Mouse (Mus musculus) MEL (cell line): ENCODE data around the gene Prr18.

ENCODE experiments used
- CTCF ChIP-seq, 3 experiments: IDR thresholded peaks in 2 of 3; conservative IDR thresholded peaks in 1 of 3; 2 replicates each; pipeline ENCODE4 v1.5.1; 2011 to 2012; ENCODE audit warnings: low read length in 3 of 3, low read depth in 2 of 3, mild to moderate bottlenecking in 2 of 3, improper control_type of control experiment in 1 of 3, inconsistent platforms in 1 of 3, mixed read lengths in 1 of 3, moderate library complexity in 1 of 3; ENCODE audit not compliant: control insufficient read depth in 1 of 3, insufficient read depth in 1 of 3, poor library complexity in 1 of 3, severe bottlenecking in 1 of 3
- HCFC1 ChIP-seq: IDR thresholded peaks from 2 replicates; pipeline ENCODE4 v1.6.1; 2012; ENCODE audit warnings: low read depth, mild to moderate bottlenecking, inconsistent platforms, low read length, improper control_type of control experiment, moderate library complexity
- KAT2A ChIP-seq: conservative IDR thresholded peaks from 2 replicates; pipeline ENCODE4 v1.6.1; 2012; ENCODE audit warnings: low read depth, low read length, improper control_type of control experiment, inconsistent platforms
- MYC ChIP-seq: IDR thresholded peaks from 2 replicates; pipeline ENCODE4 v1.6.1; 2011; ENCODE audit warnings: low read depth, mild to moderate bottlenecking, low read length, improper control_type of control experiment, moderate library complexity
- POLR2A ChIP-seq, 2 experiments: IDR thresholded peaks; 2 replicates each; pipeline ENCODE4 v1.6.1; 2011 to 2012; ENCODE audit warnings: low read length in 2 of 2, mild to moderate bottlenecking in 2 of 2, control low read depth in 1 of 2, improper control_type of control experiment in 1 of 2, low read depth in 1 of 2, moderate library complexity in 1 of 2; ENCODE audit not compliant: control insufficient read depth in 1 of 2, insufficient read depth in 1 of 2, poor library complexity in 1 of 2
- ZC3H11A ChIP-seq: IDR thresholded peaks from 2 replicates; pipeline ENCODE4 v1.6.1; 2012; ENCODE audit warnings: low read depth, mild to moderate bottlenecking, inconsistent platforms, low read length, improper control_type of control experiment
- ZNF384 ChIP-seq: IDR thresholded peaks from 2 replicates; pipeline ENCODE4 v1.6.1; 2012; ENCODE audit warnings: low read depth, mild to moderate bottlenecking, inconsistent platforms, low read length, improper control_type of control experiment

DNA sequence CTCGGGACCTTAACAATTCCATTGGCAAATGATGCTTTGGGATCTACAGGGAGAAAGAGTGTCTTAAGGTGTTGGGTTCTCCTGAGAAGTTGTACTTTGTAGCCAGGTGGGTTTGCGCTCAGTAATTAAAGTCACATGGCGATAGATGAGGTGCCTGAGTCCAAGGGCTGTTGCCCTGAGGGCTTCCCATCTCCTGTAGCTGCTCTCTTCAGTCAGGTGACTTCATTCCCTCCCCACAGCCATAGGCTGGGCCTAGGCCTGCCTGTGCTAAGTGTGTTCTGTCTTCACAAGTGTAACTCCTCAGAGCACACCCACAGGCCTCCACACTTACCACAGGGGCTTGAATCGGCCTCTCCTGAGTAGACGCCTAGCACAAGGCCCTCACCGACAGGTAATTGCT, 20.2 kb downstream of the Prr18 start:
- TF ChIP-seq MYC = no peak
- TF ChIP-seq ZC3H11A = no peak
- TF ChIP-seq CTCF (IDR thresholded peaks at IDR 0.05 in 2 of 3, conservative IDR thresholded peaks at IDR 0.05 in 1 of 3; ENCODE audit: control insufficient read depth in 1 of 3, insufficient read depth in 1 of 3, low read depth in 2 of 3, low read length in 3 of 3, poor library complexity in 1 of 3, severe bottlenecking in 1 of 3) = no peak
- no peak for TF ChIP-seq POLR2A (IDR thresholded peaks at IDR 0.05; ENCODE audit: control insufficient read depth in 1 of 2, insufficient read depth in 1 of 2, low read depth in 1 of 2, low read length in 2 of 2, poor library complexity in 1 of 2)
- no peak for TF ChIP-seq ZNF384
- no peak for TF ChIP-seq HCFC1
- TF ChIP-seq KAT2A = no peak
